Comparison of ENCODE assay signal across 8 mouse cellular contexts in the genomic region with DNA sequence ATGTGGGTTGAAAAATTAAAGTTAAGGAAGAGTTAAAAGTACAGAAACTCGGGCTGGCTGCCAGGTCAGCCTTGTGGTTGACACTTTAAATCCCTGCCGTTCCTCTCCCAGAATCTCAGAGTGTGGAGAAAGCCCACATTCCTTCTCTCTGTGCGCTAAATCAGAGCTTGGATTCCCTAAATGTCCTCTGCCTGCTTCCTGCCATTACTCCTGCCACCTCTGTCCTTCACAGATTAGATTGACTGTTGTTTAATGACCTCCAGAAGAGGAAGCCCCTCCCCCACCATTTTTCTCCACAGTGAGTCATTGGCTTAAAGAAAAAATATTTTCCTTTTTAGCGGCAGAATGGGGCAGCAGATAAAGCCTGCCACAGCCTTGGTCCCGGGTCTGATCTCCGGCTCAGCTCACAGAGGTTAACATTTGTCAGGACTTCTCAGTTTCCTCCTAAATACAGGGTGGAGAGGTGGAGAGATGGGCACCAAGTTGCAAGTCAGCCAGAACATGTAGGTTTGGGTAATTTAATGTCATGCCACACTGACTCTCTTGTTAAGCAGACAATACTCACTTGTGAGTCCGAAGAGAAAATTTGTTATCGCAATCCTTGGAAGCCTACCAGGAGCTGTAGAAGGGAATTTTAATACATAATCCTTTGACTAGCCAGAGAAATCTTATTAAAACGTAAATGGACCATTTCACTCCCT.
A peak's percentile ranks its signal among the peaks of the same experiment; 100 is the strongest.
DNase-seq lines count a peak whose midpoint lies in the region; ATAC-seq lines count a peak whose summit lies in the region.

No protein-coding gene starts in this region.

- 0 out of 2 replicates have a peak, but pooled peaks cover 4% of the 10 kb centered on the region for H3K9me3 ChIP-seq in hindbrain, embryonic 10.5 days
- no peaks in the 10 kb centered on the region for H3K9me3 ChIP-seq in limb, embryonic 12.5 days
- no peaks in the 10 kb centered on the region for H3K9me3 ChIP-seq in neural tube, embryonic 12.5 days

- H3K4me2 ChIP-seq in limb, embryonic 12.5 days = peak overlapping the region; percentile 36
- H3K4me2 ChIP-seq in neural tube, embryonic 12.5 days (replicated peaks) = peak overlapping the region; percentile 45

- no peaks in the 10 kb centered on the region for H3K27me3 ChIP-seq in hindbrain, embryonic 10.5 days (ENCODE audit: insufficient read depth, poor library complexity, severe bottlenecking)
- H3K27me3 ChIP-seq in limb, embryonic 12.5 days = no peaks in the 10 kb centered on the region
- H3K27me3 ChIP-seq in neural tube, embryonic 12.5 days (replicated peaks) = no peaks in the 10 kb centered on the region; the same call in 1 of the 2 replicates

- H3K4me1 ChIP-seq in brown adipose tissue, adult 24 weeks (ENCODE audit: control insufficient read depth, insufficient read depth, insufficient read length, low read length) = peaks cover 8% of the 10 kb centered on the region; the same call in 1 of the 2 replicates
- peaks cover 45% of the 10 kb centered on the region for H3K4me1 ChIP-seq in hindbrain, embryonic 10.5 days (replicated peaks)
- peaks cover 76% of the 10 kb centered on the region for H3K4me1 ChIP-seq in limb, embryonic 12.5 days (replicated peaks)
- H3K4me1 ChIP-seq in neural tube, embryonic 12.5 days = peaks cover 34% of the 10 kb centered on the region

- peak overlapping the region; percentile 8; the same call in 1 of the 2 replicates for H3K4me3 ChIP-seq in brown adipose tissue, adult 24 weeks (ENCODE audit: insufficient read depth, low read depth, low read length)
- peak overlapping the region; percentile 23; the same call in 1 of the 2 replicates for H3K4me3 ChIP-seq in hindbrain, embryonic 10.5 days
- H3K4me3 ChIP-seq in limb, embryonic 12.5 days (replicated peaks) = no peak overlapping the region
- H3K4me3 ChIP-seq in neural tube, embryonic 12.5 days = no peak overlapping the region

- no peaks in the 10 kb centered on the region for H3K36me3 ChIP-seq in hindbrain, embryonic 10.5 days
- H3K36me3 ChIP-seq in limb, embryonic 12.5 days = no peaks in the 10 kb centered on the region
- no peaks in the 10 kb centered on the region for H3K36me3 ChIP-seq in neural tube, embryonic 12.5 days

- intact Hi-C loops in left cerebral cortex, postnatal 4 days (cut with DNase I) = no loop called here

- H3K27ac ChIP-seq in brown adipose tissue, adult 24 weeks (replicated peaks; ENCODE audit: low read depth, low read length) = no peak overlapping the region
- H3K27ac ChIP-seq in hindbrain, embryonic 10.5 days = peak overlapping the region; percentile 77
- H3K27ac ChIP-seq in limb, embryonic 12.5 days = peak overlapping the region; percentile 86
- no peak overlapping the region for H3K27ac ChIP-seq in neural tube, embryonic 12.5 days

- DNase-seq in 3T3-L1 (ENCODE audit: low read depth, low spot score) = peak; percentile 9
- DNase-seq in hindbrain, embryonic 10.5 days (ENCODE audit: low spot score) = no peak
- no peak for DNase-seq in left cerebral cortex, adult 8-10 months (ENCODE audit: low spot score in 2 of 2)
- no peak for DNase-seq in left cerebral cortex, postnatal 4 days
- DNase-seq in spleen, adult 18-20 months = no peak

- 28% methylated on average over 9 of the region's 9 CpGs for WGBS in hindbrain, embryonic 10.5 days
- WGBS in limb, embryonic 12.5 days = 16% methylated on average over 9 of the region's 9 CpGs
- 17% methylated on average over 9 of the region's 9 CpGs for WGBS in neural tube, embryonic 12.5 days

- no peak for ATAC-seq in limb, embryonic 12.5 days (ENCODE audit: insufficient number of reproducible peaks, insufficient read depth, low FRiP score, low TSS enrichment, low read depth)
- no peak; the same call in 1 of the 2 replicates for ATAC-seq in neural tube, embryonic 12.5 days (ENCODE audit: low FRiP score, low read depth)

- no peak overlapping the region for H3K9ac ChIP-seq in limb, embryonic 12.5 days (replicated peaks)
- H3K9ac ChIP-seq in neural tube, embryonic 12.5 days = no peak overlapping the region

Comparison
In these comparisons a context has a peak if more than half of its experiments do, and no peak if none do; other contexts are left out.
1. H3K27ac ChIP-seq: peak in hindbrain, embryonic 10.5 days (single experiment) and limb, embryonic 12.5 days (single experiment); none in brown adipose tissue, adult 24 weeks (single experiment) and neural tube, embryonic 12.5 days (single experiment).
2. H3K4me3 ChIP-seq: peak in brown adipose tissue, adult 24 weeks (single experiment) and hindbrain, embryonic 10.5 days (single experiment); none in limb, embryonic 12.5 days (single experiment) and neural tube, embryonic 12.5 days (single experiment).